In genomic region chr16:26247926-26248325, GRCm38 (mm10) we compare ENCODE assay signal across 20 mouse cellular contexts.
DNase-seq lines count a peak whose midpoint lies in the region; ATAC-seq and TF ChIP-seq lines count a peak whose summit lies in the region.
"Had no signal": no experiment of that assay in that cellular context is flagged by ENCODE, and none has a peak within 500 bp of the region (broad histone marks: within the 10 kb centered on the region; RNA-seq: fewer than 3 reads in every experiment).

No protein-coding gene starts in this region.

- H3K4me2 ChIP-seq in heart, postnatal 0 days (ENCODE audit: low read depth, low read length) = no peak overlapping the region
- H3K4me2 ChIP-seq in neural tube, embryonic 15.5 days = no peak overlapping the region
- H3K4me2 ChIP-seq: embryonic facial prominence, embryonic 15.5 days; forebrain, embryonic 13.5 days; hindbrain, embryonic 13.5 days; intestine, embryonic 15.5 days; limb, embryonic 13.5 days; lung, embryonic 15.5 days; midbrain, embryonic 13.5 days had no signal

- H3K4me1 ChIP-seq in heart, postnatal 0 days (ENCODE audit: control insufficient read depth, insufficient read depth) = no peaks in the 10 kb centered on the region
- no peaks in the 10 kb centered on the region for H3K4me1 ChIP-seq in neural tube, embryonic 15.5 days
- H3K4me1 ChIP-seq: forebrain, embryonic 13.5 days; hindbrain, embryonic 13.5 days; intestine, embryonic 15.5 days; limb, embryonic 13.5 days; lung, embryonic 15.5 days; midbrain, embryonic 13.5 days had no signal

- no peak for TF ChIP-seq EP300 in heart, postnatal 0 days (IDR thresholded peaks at IDR 0.05; ENCODE audit: low read depth)

- no peak overlapping the region for H3K27ac ChIP-seq in heart, postnatal 0 days (ENCODE audit: low read depth)
- no peak overlapping the region for H3K27ac ChIP-seq in neural tube, embryonic 15.5 days (replicated peaks)
- H3K27ac ChIP-seq: forebrain, embryonic 13.5 days; hindbrain, embryonic 13.5 days; intestine, embryonic 15.5 days; limb, embryonic 13.5 days; liver, embryonic 14.5 days; lung, embryonic 15.5 days; macrophage; midbrain, embryonic 13.5 days had no signal

- no peak for TF ChIP-seq CTCF in heart, postnatal 0 days (IDR thresholded peaks at IDR 0.05; ENCODE audit: low read depth)
- TF ChIP-seq CTCF in Patski (IDR thresholded peaks at IDR 0.05) = no peak

- 19% methylated on average over 1 of the region's 1 CpGs for WGBS in heart, postnatal 0 days
- 93% methylated on average over 1 of the region's 1 CpGs for WGBS in neural tube, embryonic 15.5 days

- intact Hi-C loops in heart, postnatal 25 days (cut with DNase I) = no loop called here

- H3K4me3 ChIP-seq in heart, postnatal 0 days (ENCODE audit: low read depth, low read length) = no peak overlapping the region
- H3K4me3 ChIP-seq in neural tube, embryonic 15.5 days (replicated peaks) = no peak overlapping the region
- H3K4me3 ChIP-seq: embryonic facial prominence, embryonic 15.5 days; forebrain, embryonic 13.5 days; hindbrain, embryonic 13.5 days; intestine, embryonic 15.5 days; limb, embryonic 13.5 days; lung, embryonic 15.5 days; midbrain, embryonic 13.5 days; myocyte had no signal

- no peaks in the 10 kb centered on the region for H3K9me3 ChIP-seq in heart, postnatal 0 days (replicated peaks; ENCODE audit: control insufficient read depth, low read length)
- H3K9me3 ChIP-seq in neural tube, embryonic 15.5 days (replicated peaks) = no peaks in the 10 kb centered on the region
- H3K9me3 ChIP-seq: embryonic facial prominence, embryonic 15.5 days; forebrain, embryonic 13.5 days; hindbrain, embryonic 13.5 days; intestine, embryonic 15.5 days; limb, embryonic 13.5 days; lung, embryonic 15.5 days; midbrain, embryonic 13.5 days had no signal

- H3K9ac ChIP-seq in heart, postnatal 0 days (replicated peaks; ENCODE audit: low read depth, low read length) = no peak overlapping the region
- H3K9ac ChIP-seq in neural tube, embryonic 15.5 days (replicated peaks) = no peak overlapping the region
- H3K9ac ChIP-seq: embryonic facial prominence, embryonic 15.5 days; forebrain, embryonic 13.5 days; hindbrain, embryonic 13.5 days; intestine, embryonic 15.5 days; limb, embryonic 13.5 days; liver, embryonic 14.5 days; lung, embryonic 15.5 days; midbrain, embryonic 13.5 days had no signal

- POLR2A ChIA-PET in Patski (lab: Charles Lee) = no interaction called here

- peak; percentile 21 for DNase-seq in heart, postnatal 0 days (ENCODE audit: low spot score)
- DNase-seq in heart, postnatal 25 days (ENCODE audit: low spot score) = no peak
- peak; percentile 61 for DNase-seq in Patski (ENCODE audit: low read depth, low spot score)
- DNase-seq in fibroblast of lung, adult 2 months (ENCODE audit: low read depth) = peak; percentile 54
- DNase-seq: cerebellum, adult 2 months; right cerebral cortex, postnatal 14 days; thymus, postnatal 36 days had no signal

- in situ Hi-C loops in Patski (cut with MboI; ENCODE audit: low pct_unique_long_range_greater_than_20kb) = loop anchor here (25.0 kb wide), 1 partner anchor 714 kb away; no protein-coding TSS in a partner anchor

- CTCF ChIA-PET in Patski (lab: Charles Lee) = interaction anchor here (0.8 to 1.8 kb wide), 8 partner anchors 9 to 284 kb away, joined by 3 to 8 read pairs (median 3); no protein-coding TSS in a partner anchor

- ATAC-seq in heart, postnatal 0 days (ENCODE audit: insufficient read depth, low read depth) = no peak
- ATAC-seq in Patski = peak; percentile 90
- ATAC-seq in megakaryocyte progenitor cell, adult 5-6 weeks (replicated peaks; ENCODE audit: poor library complexity) = peak; percentile 29; the same call in 1 of the 2 replicates
- no peak for ATAC-seq in frontal cortex, adult (ENCODE audit: low TSS enrichment)
- ATAC-seq in neural tube, embryonic 15.5 days (ENCODE audit: low FRiP score) = no peak
- ATAC-seq: forebrain, embryonic 13.5 days; intestine, embryonic 15.5 days; midbrain, embryonic 13.5 days had no signal

- no peaks in the 10 kb centered on the region for H3K36me3 ChIP-seq in heart, postnatal 0 days (replicated peaks; ENCODE audit: control insufficient read depth, insufficient read depth, low read length)
- H3K36me3 ChIP-seq in neural tube, embryonic 15.5 days = no peaks in the 10 kb centered on the region
- H3K36me3 ChIP-seq: embryonic facial prominence, embryonic 15.5 days; hindbrain, embryonic 13.5 days; intestine, embryonic 15.5 days; limb, embryonic 13.5 days; lung, embryonic 15.5 days; midbrain, embryonic 13.5 days had no signal

- H3K27me3 ChIP-seq in heart, postnatal 0 days (ENCODE audit: control insufficient read depth, insufficient read depth, low read length) = no peaks in the 10 kb centered on the region
- H3K27me3 ChIP-seq in Patski = no peaks in the 10 kb centered on the region
- no peaks in the 10 kb centered on the region for H3K27me3 ChIP-seq in neural tube, embryonic 15.5 days (replicated peaks)
- H3K27me3 ChIP-seq: embryonic facial prominence, embryonic 15.5 days; forebrain, embryonic 13.5 days; hindbrain, embryonic 13.5 days; intestine, embryonic 15.5 days; limb, embryonic 13.5 days; lung, embryonic 15.5 days; midbrain, embryonic 13.5 days had no signal

Comparison
In these comparisons a context has a peak if more than half of its experiments do, and no peak if none do; other contexts are left out.
1. ATAC-seq: peak in Patski (single experiment) and megakaryocyte progenitor cell, adult 5-6 weeks (single experiment); none in heart, postnatal 0 days (single experiment), frontal cortex, adult (single experiment) and neural tube, embryonic 15.5 days (single experiment).